15 mouse cellular contexts compared by ENCODE assay signal in the genomic region with DNA sequence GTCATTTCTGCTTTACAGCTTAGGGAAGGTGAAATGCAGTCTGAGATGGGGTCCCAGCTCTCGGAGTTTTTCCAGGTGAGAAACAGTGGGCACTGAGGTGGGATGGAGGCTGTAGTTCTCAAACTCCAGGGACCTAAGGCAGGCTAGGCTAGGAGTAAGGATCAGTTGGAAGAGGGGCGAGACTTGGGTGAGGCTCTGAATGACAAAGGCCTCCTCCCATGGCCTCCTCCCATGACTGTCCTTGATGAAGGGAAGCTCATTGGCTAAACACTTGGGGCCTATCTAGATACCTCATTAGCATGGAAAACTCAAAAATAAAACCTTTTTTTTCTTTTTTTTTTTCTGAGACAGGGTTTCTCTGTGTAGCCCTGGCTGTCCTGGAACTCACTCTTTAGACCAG.
"Had no signal": no experiment of that assay in that cellular context is flagged by ENCODE, and none has a peak within 500 bp of the region (broad histone marks: within the 10 kb centered on the region; RNA-seq: fewer than 3 reads in every experiment).

No protein-coding gene starts in this region.

- H3K27me3 ChIP-seq: limb, embryonic 15.5 days; liver, embryonic 12.5 days; megakaryocyte, embryonic 14.5 days; midbrain, embryonic 15.5 days; neural tube, embryonic 12.5 days had no signal

- DNase-seq: kidney, postnatal 36 days; layer of hippocampus, adult 9-11 months; layer of hippocampus, postnatal 36 days; lung, embryonic 14.5 days; lung, postnatal 14 days; right cerebral cortex, postnatal 14 days; thymus, adult 18-20 months; thymus, postnatal 14 days had no signal

- H3K36me3 ChIP-seq: limb, embryonic 15.5 days; liver, embryonic 12.5 days; midbrain, embryonic 15.5 days; neural tube, embryonic 12.5 days had no signal

- H3K27ac ChIP-seq: kidney, postnatal 0 days; limb, embryonic 15.5 days; liver, embryonic 12.5 days; macrophage; midbrain, embryonic 15.5 days; neural tube, embryonic 12.5 days had no signal

- H3K9me3 ChIP-seq: limb, embryonic 15.5 days; liver, embryonic 12.5 days; midbrain, embryonic 15.5 days; neural tube, embryonic 12.5 days had no signal

- H3K4me3 ChIP-seq: limb, embryonic 15.5 days; liver, embryonic 12.5 days; megakaryocyte, embryonic 14.5 days; midbrain, embryonic 15.5 days; neural tube, embryonic 12.5 days had no signal

- H3K4me1 ChIP-seq: limb, embryonic 15.5 days; liver, embryonic 12.5 days had no signal
